Mouse (Mus musculus) gastrocnemius, postnatal 25 days (tissue): ENCODE measurements around the gene Il22ra1. TPM values are rescaled to one million over a fixed set of nuclear protein-coding genes. Genes with fewer than 3 reads are reported as not detected.

Source experiments
- DNase-seq: peaks from one replicate; pipeline ENCODE4 v3.0.0; 2022
- total RNA-seq, 2 experiments: library from RNA; stranded (reverse); gene quantifications; 1 replicate in 1 of 2; 2 replicates in 1 of 2; pipeline ENCODE4 v1.2.3; 2021

The Il22ra1 gene
- total RNA-seq, 2 experiments from 2014 or later = 0.11 TPM; not detected in 1

- DNase-seq = no peak
These were observed 43.6 kb downstream of the Il22ra1 start for GRCm38 (mm10) chr4:135771592-135771991.

DNA sequence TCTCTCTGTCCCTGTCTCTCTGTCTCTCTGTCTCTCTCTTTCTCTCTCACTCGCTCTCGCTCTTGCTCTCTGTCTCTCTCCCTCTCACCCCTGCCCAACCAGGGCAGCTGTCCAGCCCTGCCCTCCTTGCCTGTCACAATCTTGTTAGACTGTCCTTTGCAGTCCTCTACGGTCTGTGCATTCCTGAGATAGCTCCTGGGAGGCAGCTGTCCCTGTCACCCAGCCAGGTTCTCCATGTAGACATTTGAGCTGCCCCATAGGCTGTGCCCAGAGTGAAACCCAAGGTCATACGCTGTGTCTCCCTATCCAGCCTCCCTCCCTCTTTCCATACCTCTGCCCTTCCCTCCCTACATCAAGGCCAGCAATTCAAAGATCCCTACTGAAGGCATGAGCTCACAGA lies 44.7 kb downstream of the Il22ra1 start:
- peak; percentile 74 for DNase-seq

GRCm38 (mm10) chr4:135774496-135774895 lies 46.5 kb downstream of the Il22ra1 start:
- DNase-seq = no peak

GRCm38 (mm10) chr4:135776850-135777249 lies 48.9 kb downstream of the Il22ra1 start:
- DNase-seq = no peak

DNA sequence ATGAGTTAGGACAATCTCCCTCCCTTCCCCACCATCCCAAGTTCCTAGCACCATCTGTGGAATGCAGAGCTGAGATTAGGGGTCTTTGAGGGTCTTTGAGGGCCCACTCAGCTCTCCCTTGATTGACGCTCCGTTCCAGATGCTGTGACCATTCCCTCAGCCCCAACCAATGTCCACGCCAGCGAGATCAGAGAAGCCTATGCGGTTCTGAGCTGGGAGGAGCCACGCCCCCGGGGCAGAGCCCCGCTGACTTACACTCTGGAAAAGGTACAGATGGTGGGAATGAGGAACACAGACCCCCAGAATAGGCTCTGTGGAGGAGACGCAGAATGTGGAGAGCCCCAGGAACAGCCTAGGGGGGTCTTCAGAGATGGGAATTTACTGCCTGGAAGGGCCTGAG lies 51.7 kb downstream of the Il22ra1 start:
- no peak for DNase-seq

DNA sequence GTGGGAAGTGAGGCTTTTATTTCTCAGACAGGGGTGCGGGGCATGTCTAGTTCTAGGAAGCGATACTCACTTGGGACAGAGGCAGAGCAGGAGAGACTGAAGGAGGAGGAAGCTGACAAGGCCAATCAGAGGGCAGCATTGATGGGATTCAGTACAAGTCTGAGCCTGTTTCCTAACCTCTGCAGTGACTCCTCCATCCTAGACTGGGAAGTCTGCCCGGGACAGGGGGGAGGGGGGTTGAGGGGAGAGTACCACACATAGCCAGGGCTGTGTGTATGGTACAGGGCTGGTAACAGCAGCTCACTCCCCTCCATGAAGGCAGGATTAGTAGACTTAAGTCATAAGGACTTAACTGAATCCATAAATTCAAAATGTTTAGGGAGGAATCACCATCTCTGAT lies 52.3 kb downstream of the Il22ra1 start:
- no peak for DNase-seq

GRCm38 (mm10) chr4:135781304-135781703 lies 53.3 kb downstream of the Il22ra1 start:
- DNase-seq = no peak

- no peak for DNase-seq
These were observed 58.6 kb downstream of the Il22ra1 start for GRCm38 (mm10) chr4:135786581-135786980.

- DNase-seq = no peak
These were observed 59.3 kb downstream of the Il22ra1 start for GRCm38 (mm10) chr4:135787271-135787670.

GRCm38 (mm10) chr4:135789135-135789534 lies 61.2 kb downstream of the Il22ra1 start:
- no peak for DNase-seq

DNA sequence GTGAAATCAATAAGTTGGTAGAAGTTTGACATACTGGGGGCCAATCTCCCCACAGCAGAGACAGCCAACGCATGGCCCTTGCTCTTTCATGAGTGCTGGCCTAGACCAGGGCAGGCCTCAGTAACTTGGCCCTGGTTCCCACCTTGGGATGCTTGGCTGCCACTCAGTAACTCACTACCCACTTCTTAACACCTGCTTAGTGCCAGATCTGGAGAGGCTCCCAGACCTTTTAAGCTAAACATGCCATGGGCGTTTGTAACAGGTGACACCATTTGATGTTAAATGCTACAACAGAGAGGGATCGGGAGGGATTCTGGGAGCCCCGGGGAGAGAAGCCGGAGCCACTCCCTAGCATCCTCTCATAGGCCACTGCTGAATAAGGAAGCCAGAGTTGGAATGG lies 64.8 kb downstream of the Il22ra1 start:
- DNase-seq = no peak

GRCm38 (mm10) chr4:135797931-135798330 lies 70.0 kb downstream of the Il22ra1 start:
- DNase-seq = peak; percentile 30

- DNase-seq = peak; percentile 84
These were observed 73.6 kb downstream of the Il22ra1 start for GRCm38 (mm10) chr4:135801543-135801942.

Other genes starting within 250 kb of the Il22ra1 start
- gene Stpg1, start 233.4 kb upstream of the Il22ra1 start, total RNA-seq = under 1 TPM in 1 of 2 experiments, not detected in 1; 0.67 TPM
- 10 to 100 TPM; 11.0 to 13.6 TPM for gene Nipal3, start 233.1 kb upstream of the Il22ra1 start, total RNA-seq
- gene Grhl3, start 154.5 kb upstream of the Il22ra1 start, total RNA-seq = under 1 TPM in 1 of 2 experiments, not detected in 1; 0.10 TPM
- gene Ifnlr1, start 41.9 kb upstream of the Il22ra1 start, total RNA-seq = under 1 TPM; 0.13 to 0.23 TPM
- 10 to 100 TPM; 58.1 to 76.7 TPM for gene Myom3, start 31.5 kb downstream of the Il22ra1 start, total RNA-seq
- gene Srsf10, start 127.6 kb downstream of the Il22ra1 start, total RNA-seq = 10 to 100 TPM; 22.6 to 25.2 TPM
- 10 to 100 TPM; 25.7 to 36.4 TPM for gene Pnrc2, start 145.7 kb downstream of the Il22ra1 start, total RNA-seq
- gene Cnr2, start 167.2 kb downstream of the Il22ra1 start, total RNA-seq = under 1 TPM; 0.08 to 0.10 TPM
- gene Fuca1, start 192.6 kb downstream of the Il22ra1 start, total RNA-seq = 10 to 100 TPM; 18.9 to 21.7 TPM
- 10 to 100 TPM; 41.5 to 42.3 TPM for gene Hmgcl, start 218.3 kb downstream of the Il22ra1 start, total RNA-seq
- gene Gale, start 235.6 kb downstream of the Il22ra1 start, total RNA-seq = 1 to 10 TPM in 1 of 2 experiments, under 1 TPM in 1; 0.72 to 1.5 TPM
- gene Lypla2, start 244.5 kb downstream of the Il22ra1 start, total RNA-seq = 10 to 100 TPM; 25.3 to 30.7 TPM